Mouse (Mus musculus): ENCODE measurements around the gene Gpr171. TPM values are rescaled to one million over a fixed set of nuclear protein-coding genes. Genes with fewer than 3 reads are reported as not detected.
"Not testable (repeated sequence)": the region's sequence is repeated elsewhere in the genome, so short reads cannot be mapped to it uniquely, and the experiment has no call there.

Gene Gpr171
- total RNA-seq, 2 experiments from 2014 or later = not detected

GRCm38 (mm10) chr3:59121067-59121730, 19.6 kb upstream of the Gpr171 start:
- intact Hi-C loops (cut with DNase I) = no loop called here
- no peak for DNase-seq

GRCm38 (mm10) chr3:59113973-59114517, 12.4 kb upstream of the Gpr171 start:
- DNase-seq = no peak
- intact Hi-C loops (cut with DNase I) = no loop called here

DNA sequence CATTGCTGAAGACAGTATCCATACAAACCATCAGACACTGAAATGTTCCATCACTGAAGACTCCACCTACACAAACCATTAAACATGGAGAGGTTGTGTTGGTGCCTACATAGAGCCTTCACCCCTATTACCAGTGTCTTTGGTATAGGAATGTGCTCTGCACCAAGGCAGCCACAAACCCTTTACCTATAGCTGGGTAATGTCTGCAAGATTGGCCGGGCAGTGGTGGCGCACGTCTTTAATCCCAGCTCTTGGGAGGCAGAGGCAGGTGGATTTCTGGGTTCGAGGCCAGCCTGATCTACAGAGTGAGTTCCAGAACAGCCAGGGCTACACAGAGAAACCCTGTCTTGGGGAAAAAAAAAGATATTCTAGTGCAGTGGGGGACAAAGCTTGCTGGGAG, 11.7 kb upstream of the Gpr171 start:
- intact Hi-C loops (cut with DNase I); DNase-seq: not testable (repeated sequence)

DNA sequence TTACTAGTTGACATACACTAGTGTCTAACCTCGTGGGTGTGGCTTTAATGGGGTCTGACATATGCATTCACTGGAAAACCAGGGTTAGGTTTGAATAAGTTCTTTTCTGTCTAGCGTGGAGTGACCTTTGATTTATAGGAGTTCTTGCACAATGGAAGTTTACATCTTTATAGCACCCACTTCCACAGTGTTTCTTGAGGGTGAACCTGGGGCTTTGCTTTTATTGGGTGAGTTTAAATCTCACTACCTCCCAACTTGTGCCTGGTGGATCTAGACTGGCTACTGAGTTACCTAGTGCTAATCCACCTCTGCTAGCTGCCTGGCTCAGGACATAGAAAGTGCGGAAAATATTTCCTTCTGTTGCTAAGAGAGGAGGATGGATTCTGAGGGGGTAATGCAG, 10.3 kb upstream of the Gpr171 start:
- intact Hi-C loops (cut with DNase I) = no loop called here
- DNase-seq = no peak

- DNase-seq; intact Hi-C loops (cut with DNase I): not testable (repeated sequence)
Observed at GRCm38 (mm10) chr3:59109834-59110233, 8.2 kb upstream of the Gpr171 start.

DNA sequence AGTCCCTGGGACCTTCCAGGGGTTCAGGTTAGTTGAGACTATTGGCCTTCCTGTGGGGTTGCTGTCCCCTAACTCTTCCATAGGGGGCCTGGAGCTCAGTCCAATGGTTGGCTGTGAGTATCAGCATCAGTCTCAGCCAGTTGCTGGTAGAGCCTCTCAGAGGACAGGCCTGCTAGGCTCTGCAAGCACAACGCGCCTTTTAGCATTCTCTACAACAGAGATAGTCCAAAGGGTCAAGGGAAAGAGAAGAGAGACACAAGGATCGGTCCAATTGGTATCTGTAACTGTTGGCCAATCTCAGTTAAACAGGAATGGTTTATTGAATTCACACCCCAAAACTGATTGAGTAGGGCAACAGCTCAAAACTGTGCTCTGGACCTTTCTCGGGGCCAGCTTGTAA, 5.8 kb upstream of the Gpr171 start:
- no peak for DNase-seq
- intact Hi-C loops (cut with DNase I) = no loop called here

DNA sequence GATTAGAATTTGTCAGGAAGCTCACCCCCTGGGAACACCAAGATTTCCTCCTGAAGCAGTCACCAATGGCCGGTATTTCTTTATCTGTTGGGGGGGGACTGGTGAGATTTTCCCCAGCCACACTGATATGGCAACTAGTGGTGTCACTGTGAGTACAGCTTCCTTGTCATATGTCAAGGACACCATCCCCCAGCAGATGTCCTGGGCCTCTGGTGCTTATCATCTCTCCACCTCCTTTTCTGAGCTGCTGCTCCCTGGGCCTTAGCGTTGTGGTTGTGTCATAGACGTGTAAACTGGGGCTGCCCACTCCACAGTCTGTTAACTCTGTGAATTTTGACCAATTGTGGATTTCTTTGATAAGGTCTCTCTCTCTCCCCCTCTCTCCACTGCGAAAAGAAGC, 2.8 kb upstream of the Gpr171 start:
- DNase-seq = no peak
- intact Hi-C loops (cut with DNase I) = no loop called here

- intact Hi-C loops (cut with DNase I) = no loop called here
Observed at GRCm38 (mm10) chr3:59102146-59102545, 525 bp upstream of the Gpr171 start.

GRCm38 (mm10) chr3:59098540-59098939, 3.1 kb downstream of the Gpr171 start:
- intact Hi-C loops (cut with DNase I) = no loop called here
- DNase-seq = no peak

More at GRCm38 (mm10) chr3:59102146-59102545, 525 bp upstream of the Gpr171 start:
- DNase-seq = no peak

GRCm38 (mm10) chr3:59097421-59097820, 4.2 kb downstream of the Gpr171 start:
- no peak for DNase-seq
- intact Hi-C loops (cut with DNase I) = no loop called here

DNA sequence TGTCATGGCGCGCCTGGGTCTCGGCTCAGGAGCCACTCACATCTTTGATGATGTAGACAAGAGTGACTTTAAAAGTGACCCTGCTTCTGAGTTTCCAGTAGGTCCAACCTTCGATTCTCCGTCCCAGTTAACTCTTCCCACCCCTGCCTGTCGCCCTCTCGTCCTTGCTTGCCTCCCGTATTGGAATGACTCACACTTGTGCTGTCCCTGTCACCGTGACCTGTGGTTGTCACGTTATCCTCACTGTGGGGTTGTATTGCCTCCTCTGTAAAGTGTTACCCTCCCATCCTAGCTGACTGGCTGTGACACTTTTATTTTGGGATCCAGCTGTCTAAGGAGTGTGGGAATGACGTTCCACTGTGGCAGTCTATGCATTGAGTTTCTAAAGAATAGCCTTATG, 8.9 kb downstream of the Gpr171 start:
- intact Hi-C loops (cut with DNase I) = no loop called here
- no peak for DNase-seq

DNA sequence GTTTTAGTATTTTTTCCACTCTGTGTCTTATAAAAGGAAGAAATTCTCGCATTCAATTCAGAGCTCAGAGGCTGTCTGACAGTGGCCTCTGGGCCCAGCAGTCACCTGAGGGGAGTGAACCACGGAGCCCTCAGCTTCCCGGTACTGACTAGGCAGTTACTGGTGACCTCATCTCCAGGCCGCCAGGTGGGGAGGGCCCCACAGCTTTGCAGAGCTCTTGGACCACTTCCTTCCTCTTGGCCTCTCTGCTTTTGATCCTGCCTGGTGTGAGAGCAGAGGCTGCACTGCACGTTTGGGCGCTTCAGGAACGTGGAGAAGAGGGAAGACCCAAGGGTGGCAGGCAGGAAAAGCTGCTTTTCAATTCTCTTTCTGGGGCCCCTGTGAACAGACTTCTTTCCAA, 20.7 kb downstream of the Gpr171 start:
- intact Hi-C loops (cut with DNase I) = no loop called here
- DNase-seq = no peak

DNA sequence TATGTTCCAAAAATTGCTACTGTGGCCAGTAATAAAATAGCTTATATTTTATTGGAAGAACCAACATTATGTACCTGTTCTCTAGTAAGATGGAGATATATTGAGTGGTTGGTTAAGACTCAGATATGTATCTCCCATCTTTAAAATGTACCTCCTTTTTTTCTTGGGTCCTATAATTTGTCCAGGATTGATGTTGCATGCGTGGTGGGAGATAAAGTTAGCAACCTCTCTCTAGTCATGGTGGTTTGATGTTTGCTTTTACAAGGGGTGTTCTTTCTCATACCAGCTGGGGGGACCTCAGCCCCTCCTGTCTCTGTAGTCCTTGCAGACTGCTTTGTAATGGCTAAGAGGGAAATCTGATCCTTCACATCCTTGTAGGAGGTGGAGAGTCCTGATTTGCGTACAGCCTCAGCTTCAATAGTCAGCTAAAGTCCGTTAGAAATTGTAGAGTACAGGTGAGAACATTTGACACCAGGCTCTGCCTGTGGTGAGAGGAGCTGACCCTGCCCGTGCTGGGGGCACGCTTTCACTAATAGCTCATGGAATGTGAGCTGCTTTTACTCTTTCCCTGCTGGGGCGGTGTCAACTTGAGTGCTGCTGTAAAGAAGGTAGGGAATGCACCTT, 21.2 kb downstream of the Gpr171 start:
- intact Hi-C loops (cut with DNase I) = no loop called here

DNA sequence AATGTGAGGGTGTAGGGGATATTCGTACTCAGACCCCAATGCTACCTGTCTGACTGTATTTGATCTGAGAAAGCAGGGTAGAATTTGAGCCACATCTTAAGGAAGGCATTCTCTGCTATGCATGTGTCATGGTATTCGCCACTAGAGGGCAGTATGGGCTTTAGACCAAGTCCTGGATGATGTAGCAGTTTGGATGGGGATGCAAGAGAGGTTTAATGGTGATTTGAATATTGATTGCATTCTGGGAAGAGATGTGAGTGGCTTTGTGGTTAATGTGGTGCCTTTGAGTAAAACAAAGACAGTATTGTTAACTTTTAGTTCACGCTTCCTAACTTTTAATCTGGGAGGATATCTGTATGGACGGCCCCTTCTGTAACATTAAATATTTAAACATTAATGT, 22.3 kb downstream of the Gpr171 start:
- DNase-seq = no peak
- intact Hi-C loops (cut with DNase I) = no loop called here

More for the DNA sequence above, 21.2 kb downstream of the Gpr171 start:
- DNase-seq = no peak

GRCm38 (mm10) chr3:59078585-59078984, 23.0 kb downstream of the Gpr171 start:
- no peak for DNase-seq
- intact Hi-C loops (cut with DNase I) = no loop called here

- intact Hi-C loops (cut with DNase I) = no loop called here
Observed at GRCm38 (mm10) chr3:59077278-59077677, 24.3 kb downstream of the Gpr171 start.

DNA sequence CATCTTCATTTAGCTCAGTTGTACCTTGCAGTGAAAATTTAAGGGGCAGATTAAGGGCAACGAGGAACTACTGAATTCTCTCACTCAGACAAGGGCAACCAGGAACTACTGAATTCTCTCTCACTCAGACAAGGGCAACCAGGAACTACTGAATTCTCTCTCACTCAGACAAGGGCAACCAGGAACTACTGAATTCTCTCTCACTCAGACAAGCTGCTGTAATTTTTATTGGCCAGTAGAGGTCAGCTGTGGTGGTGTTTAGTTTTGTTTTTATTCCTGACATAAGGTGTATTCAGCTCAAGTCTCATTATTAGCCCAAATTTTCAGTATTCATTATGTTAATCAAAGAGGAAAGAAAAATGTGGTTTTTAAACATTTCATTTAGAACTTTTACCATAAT, 32.5 kb downstream of the Gpr171 start:
- DNase-seq; intact Hi-C loops (cut with DNase I): not testable (repeated sequence)

More at GRCm38 (mm10) chr3:59077278-59077677, 24.3 kb downstream of the Gpr171 start:
- DNase-seq = no peak

DNA sequence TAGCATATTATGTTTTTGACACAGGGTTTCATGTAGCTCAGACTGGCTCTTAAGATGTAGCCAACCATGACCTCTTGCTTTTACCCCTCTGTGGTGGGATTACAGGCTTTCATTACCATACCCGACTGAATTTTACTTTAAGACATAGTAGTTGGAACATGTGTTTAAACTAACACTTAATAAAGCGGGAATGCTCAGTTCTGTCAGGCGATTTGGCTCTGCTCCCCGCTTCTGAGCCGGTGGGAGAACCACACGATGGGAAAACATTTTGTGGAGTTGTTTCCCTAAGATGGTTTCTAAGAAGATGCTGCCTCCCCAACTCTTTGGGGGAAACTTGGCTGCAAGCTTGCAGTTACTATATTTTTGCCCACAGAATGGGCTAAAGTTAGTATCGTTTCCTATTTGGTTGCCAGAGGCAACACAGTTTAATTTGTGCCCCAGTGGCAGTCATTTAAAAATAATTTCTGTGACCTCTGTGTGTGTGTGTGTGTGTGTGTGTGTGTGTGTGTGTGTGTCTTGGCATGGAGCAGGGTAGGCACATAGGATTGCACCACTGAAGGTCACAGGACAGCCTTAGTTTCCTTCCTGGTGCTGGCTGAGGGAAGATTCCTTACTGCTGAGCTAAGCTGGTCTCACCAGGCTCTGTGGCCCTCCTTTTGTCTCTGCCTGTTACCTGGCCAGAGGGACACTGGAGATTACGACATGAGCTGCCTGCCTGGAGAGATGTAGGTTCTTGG, 34.9 kb downstream of the Gpr171 start:
- intact Hi-C loops (cut with DNase I) = no loop called here

GRCm38 (mm10) chr3:59065937-59066336, 35.7 kb downstream of the Gpr171 start:
- intact Hi-C loops (cut with DNase I) = no loop called here
- no peak for DNase-seq

More for the DNA sequence above, 34.9 kb downstream of the Gpr171 start:
- DNase-seq = no peak

GRCm38 (mm10) chr3:59063431-59063830, 38.2 kb downstream of the Gpr171 start:
- no peak for DNase-seq
- intact Hi-C loops (cut with DNase I) = no loop called here

DNA sequence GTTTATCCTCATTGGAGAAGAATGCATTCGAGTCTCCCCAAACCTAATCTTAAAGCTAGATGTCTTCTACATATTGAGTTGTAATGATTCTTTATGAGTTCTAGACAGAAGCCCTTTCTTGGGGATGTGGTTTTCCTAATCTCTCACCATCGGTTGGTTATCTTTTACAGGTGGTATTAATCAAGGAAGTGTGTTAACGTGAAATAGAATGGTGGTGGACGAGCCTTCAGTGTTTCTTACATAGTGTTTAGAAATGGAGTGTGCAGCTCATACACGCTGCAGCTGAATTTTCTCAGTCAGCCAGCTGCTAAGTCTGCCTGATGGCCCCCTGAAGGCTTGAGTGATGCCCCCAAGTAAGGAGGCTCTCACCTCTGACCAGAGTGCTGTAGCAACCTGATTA, 39.5 kb downstream of the Gpr171 start:
- intact Hi-C loops (cut with DNase I) = no loop called here
- no peak for DNase-seq
